Mouse (Mus musculus) hindbrain, embryonic 14.5 days (tissue): ENCODE results near the gene Filip1. TPM values are rescaled to one million over a fixed set of nuclear protein-coding genes. Genes with fewer than 3 reads are reported as not detected.

ENCODE experiments used
- polyA plus RNA-seq: library from polyadenylated mRNA; unstranded; fragments of >200 nt; fragmentation: Nextera tagmentation; extraction: Ambion mirVana; gene quantifications from 2 replicates; pipeline ENCODE4 v1.2.1, GENCODE M21; 2014

The Filip1 gene
- polyA plus RNA-seq, 1 experiment from 2014 or later: 2.2 TPM

Other genes starting within 250 kb of the Filip1 start
- gene Tmem30a, start 219.3 kb downstream of the Filip1 start, polyA plus RNA-seq: 130 and 152 TPM in 2 replicates
- gene Senp6, start 54.1 kb upstream of the Filip1 start, polyA plus RNA-seq: 61.1 and 63.2 TPM in 2 replicates
- gene Myo6, start 152.2 kb upstream of the Filip1 start, polyA plus RNA-seq: 27.9 and 30.2 TPM in 2 replicates